Mouse (Mus musculus): ENCODE measurements around the gene Bik. TPM values are rescaled to one million over a fixed set of nuclear protein-coding genes. Genes with fewer than 3 reads are reported as not detected.

The Bik gene
- 3.2 and 4.1 TPM in 2 replicates for polyA plus RNA-seq (2014; fragmentation: Nextera tagmentation; extraction: Ambion mirVana)

DNA sequence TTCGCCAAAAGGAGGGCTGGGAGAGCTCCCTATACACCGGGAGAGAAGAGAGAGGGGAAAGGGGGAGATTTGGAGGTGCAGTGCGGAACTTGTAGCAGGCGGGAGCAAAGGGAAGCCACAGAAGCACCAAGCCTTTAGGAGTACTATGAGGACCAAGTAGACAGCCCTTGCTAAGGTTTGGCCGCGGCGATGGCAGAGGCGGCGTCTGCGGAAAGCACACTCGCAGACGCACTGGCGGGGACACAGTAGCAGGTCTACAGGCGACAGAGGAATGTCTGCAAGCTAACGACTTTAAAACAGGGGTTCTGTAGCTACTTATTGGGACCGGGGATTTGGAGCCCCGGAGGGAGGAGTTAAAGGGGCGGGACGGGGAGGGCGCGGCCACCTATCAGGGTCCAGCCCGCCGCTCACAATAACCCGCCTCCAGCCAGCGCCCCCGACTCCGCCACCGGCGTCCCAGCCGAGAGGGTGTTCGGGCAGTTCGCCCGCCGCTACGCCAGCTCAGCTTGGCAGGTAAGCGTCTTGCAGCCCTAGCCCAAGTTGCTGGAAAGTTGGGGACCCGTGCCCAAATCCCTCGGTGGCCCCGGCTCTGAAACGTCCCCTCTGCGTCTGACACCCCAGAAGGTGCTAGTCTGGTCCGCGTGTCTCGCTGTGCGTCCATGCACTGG lies at the start of gene Bik:
Gene Bik (plus strand): TSS at position 439 of the 668 bp plus-strand sequence.
- Histone ChIP-seq H3K9me3 (ENCODE audit: control insufficient read depth, low read length) (no peaks in the 10 kb centered on the region), H3K4me2 (ENCODE audit: low read depth, severe bottlenecking) (peak within 1 kb of the TSS; percentile 96), H3K27me3 (ENCODE audit: control insufficient read depth, insufficient read depth, low read length) (peaks cover 34% of the 10 kb centered on the region), H3K4me3 (ENCODE audit: low read depth, low read length) (peak within 1 kb of the TSS; percentile 50), H3K36me3 (ENCODE audit: control insufficient read depth, insufficient read depth, low read length) (no peaks in the 10 kb centered on the region), H3K9ac (ENCODE audit: low read length) (peak within 1 kb of the TSS; percentile 9; the same call in 1 of the 2 replicates), H3K4me1 (ENCODE audit: control insufficient read depth, insufficient read depth, low read length) (peaks cover 3% of the 10 kb centered on the region; the same call in 1 of the 2 replicates), H3K27ac (replicated peaks; ENCODE audit: low read depth, low read length) (no peak within 1 kb of the TSS)
- under 1% methylated on average over 45 of the region's 45 CpGs for WGBS
- DNase-seq (ENCODE audit: low spot score) (peak; percentile 74), ATAC-seq (ENCODE audit: insufficient number of reproducible peaks, low FRiP score, low TSS enrichment, low read depth) (peak; percentile 56; the same call in 1 of the 2 replicates)

DNA sequence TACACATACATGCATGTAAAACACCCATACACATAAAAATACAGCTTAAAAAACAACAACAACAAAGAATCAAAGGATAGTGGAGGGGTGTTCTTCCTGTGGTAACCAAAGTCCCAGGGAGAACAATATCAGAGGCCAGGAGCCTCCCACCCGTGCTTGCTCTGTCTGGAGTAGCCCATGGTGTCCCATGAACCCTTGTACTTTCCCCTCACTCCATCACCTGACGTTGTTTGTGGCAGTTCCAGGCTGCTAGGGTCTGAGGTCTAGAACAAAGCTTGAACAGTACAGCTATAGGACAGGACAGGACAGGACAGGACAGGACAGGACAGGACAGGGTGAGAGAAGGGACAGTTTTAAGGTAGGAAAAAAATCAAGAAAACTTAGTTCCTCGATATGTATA lies 48.6 kb upstream of the Bik start:
- H3K4me1 ChIP-seq (ENCODE audit: control insufficient read depth, insufficient read depth, low read length), result peaks cover 16% of the 10 kb centered on the region; the same call in 1 of the 2 replicates
- no peaks in the 10 kb centered on the region for H3K27me3 ChIP-seq (ENCODE audit: control insufficient read depth, insufficient read depth, low read length)
- WGBS, result 69% methylated on average over 3 of the region's 3 CpGs
- H3K27ac ChIP-seq (replicated peaks; ENCODE audit: low read depth, low read length), result no peak overlapping the region
- no peaks in the 10 kb centered on the region for H3K9me3 ChIP-seq (ENCODE audit: control insufficient read depth, low read length)
- H3K4me2 ChIP-seq (ENCODE audit: low read depth, severe bottlenecking), result no peak overlapping the region
- H3K9ac ChIP-seq (ENCODE audit: low read length), result no peak overlapping the region
- ATAC-seq (ENCODE audit: insufficient number of reproducible peaks, low FRiP score, low TSS enrichment, low read depth) (no peak), DNase-seq (ENCODE audit: low spot score) (no peak)
- H3K4me3 ChIP-seq (ENCODE audit: low read depth, low read length), result no peak overlapping the region
- no peaks in the 10 kb centered on the region for H3K36me3 ChIP-seq (ENCODE audit: control insufficient read depth, insufficient read depth, low read length)

DNA sequence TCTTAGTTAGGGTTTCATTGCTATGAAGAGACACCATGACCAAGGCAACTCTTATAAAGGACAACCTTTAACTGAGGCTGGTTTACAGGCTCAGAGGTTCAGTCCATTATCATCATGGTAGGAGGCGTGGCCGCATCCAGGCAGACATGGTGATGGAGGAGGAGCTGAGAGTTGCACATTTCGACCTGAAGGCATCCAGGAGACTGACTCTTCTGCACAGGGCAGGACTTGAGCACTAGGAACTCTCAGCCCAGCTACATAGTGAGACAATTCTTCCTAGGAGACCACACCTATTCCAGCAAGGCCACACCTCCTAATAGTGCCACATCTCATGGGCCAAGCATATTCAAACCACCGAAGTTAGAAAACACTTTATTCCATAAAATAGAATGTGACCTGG lies 46.8 kb upstream of the Bik start:
- Histone ChIP-seq H3K4me3 (ENCODE audit: low read depth, low read length) (no peak overlapping the region), H3K27me3 (ENCODE audit: control insufficient read depth, insufficient read depth, low read length) (no peaks in the 10 kb centered on the region)
- 78% methylated on average over 4 of the region's 4 CpGs for WGBS

DNA sequence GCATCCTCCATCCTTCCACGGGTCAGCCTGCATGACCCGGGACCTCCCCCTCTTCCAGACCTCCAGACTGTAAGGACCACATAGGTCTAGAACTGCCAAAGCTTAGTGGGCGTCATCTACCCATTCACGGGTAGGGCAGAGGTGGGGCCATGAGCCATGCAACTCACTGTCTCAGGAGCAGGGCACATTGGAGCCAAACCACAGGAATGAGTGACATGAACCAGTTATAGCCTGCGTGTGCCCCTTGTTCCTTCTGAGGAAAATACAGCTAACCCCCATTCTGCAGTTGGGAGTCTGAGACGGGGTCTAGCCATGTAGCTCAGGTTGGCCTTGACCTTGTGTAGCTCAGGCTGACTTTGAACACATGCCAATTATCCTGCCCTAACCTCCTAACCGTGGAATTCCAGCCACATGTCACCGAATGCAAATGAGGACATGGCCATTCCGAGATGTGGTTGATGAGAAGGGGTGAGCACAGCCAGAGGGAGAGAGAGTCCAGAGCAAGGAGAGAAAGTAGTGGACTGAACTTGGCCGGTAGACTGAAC lies 45.4 kb upstream of the Bik start:
- H3K4me2 ChIP-seq (ENCODE audit: low read depth, severe bottlenecking), result no peak overlapping the region
- no peak overlapping the region for H3K4me3 ChIP-seq (ENCODE audit: low read depth, low read length)
- H3K36me3 ChIP-seq (ENCODE audit: control insufficient read depth, insufficient read depth, low read length), result no peaks in the 10 kb centered on the region
- no peak overlapping the region for H3K9ac ChIP-seq (ENCODE audit: low read length)
- ATAC-seq (ENCODE audit: insufficient number of reproducible peaks, low FRiP score, low TSS enrichment, low read depth), result no peak
- 0 out of 2 replicates have a peak, but pooled peaks cover 2% of the 10 kb centered on the region for H3K4me1 ChIP-seq (ENCODE audit: control insufficient read depth, insufficient read depth, low read length)
- no peak overlapping the region for H3K27ac ChIP-seq (replicated peaks; ENCODE audit: low read depth, low read length)
- H3K27me3 ChIP-seq (ENCODE audit: control insufficient read depth, insufficient read depth, low read length), result no peaks in the 10 kb centered on the region
- no peaks in the 10 kb centered on the region for H3K9me3 ChIP-seq (ENCODE audit: control insufficient read depth, low read length)
- WGBS, result 67% methylated on average over 10 of the region's 10 CpGs
- DNase-seq (ENCODE audit: low spot score), result no peak

More for the DNA sequence above, 46.8 kb upstream of the Bik start:
- ATAC-seq (ENCODE audit: insufficient number of reproducible peaks, low FRiP score, low TSS enrichment, low read depth) (no peak), DNase-seq (ENCODE audit: low spot score) (no peak)
- H3K4me2 ChIP-seq (ENCODE audit: low read depth, severe bottlenecking), result no peak overlapping the region
- H3K9me3 ChIP-seq (ENCODE audit: control insufficient read depth, low read length), result no peaks in the 10 kb centered on the region
- H3K36me3 ChIP-seq (ENCODE audit: control insufficient read depth, insufficient read depth, low read length), result no peaks in the 10 kb centered on the region
- 0 out of 2 replicates have a peak, but pooled peaks cover 2% of the 10 kb centered on the region for H3K4me1 ChIP-seq (ENCODE audit: control insufficient read depth, insufficient read depth, low read length)
- no peak overlapping the region for H3K9ac ChIP-seq (ENCODE audit: low read length)
- no peak overlapping the region for H3K27ac ChIP-seq (replicated peaks; ENCODE audit: low read depth, low read length)

DNA sequence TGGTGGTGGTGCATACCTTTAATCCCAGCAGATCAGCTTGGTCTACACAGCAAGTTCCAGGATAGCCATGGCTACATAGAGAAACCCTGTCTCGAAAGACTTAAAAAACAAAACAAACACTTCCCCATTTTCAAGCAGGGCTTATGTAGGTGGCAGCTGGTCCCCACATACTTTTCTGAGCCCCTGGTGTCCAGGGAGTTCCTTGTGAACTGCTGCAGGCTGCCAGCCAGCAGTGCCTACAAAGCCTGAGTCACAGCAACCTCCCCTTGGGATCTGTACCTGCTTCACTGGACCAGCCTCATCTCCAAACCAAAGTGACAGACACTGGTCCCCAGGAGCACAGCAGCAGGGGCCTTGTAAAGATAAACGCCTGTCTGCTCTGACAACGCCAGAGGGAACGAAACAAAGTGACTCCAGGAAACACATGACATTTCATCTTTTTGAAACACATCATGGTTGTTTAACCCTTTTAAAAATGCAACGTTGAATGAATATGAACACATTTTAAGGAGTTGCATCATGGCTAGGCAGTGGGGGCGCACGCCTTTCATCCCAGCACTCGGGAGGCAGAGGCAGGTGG lies 43.9 kb upstream of the Bik start:
- Histone ChIP-seq H3K27me3 (ENCODE audit: control insufficient read depth, insufficient read depth, low read length) (no peaks in the 10 kb centered on the region), H3K9me3 (ENCODE audit: control insufficient read depth, low read length) (no peaks in the 10 kb centered on the region), H3K4me1 (ENCODE audit: control insufficient read depth, insufficient read depth, low read length) (0 out of 2 replicates have a peak, but pooled peaks cover 2% of the 10 kb centered on the region), H3K27ac (replicated peaks; ENCODE audit: low read depth, low read length) (no peak overlapping the region), H3K9ac (ENCODE audit: low read length) (no peak overlapping the region), H3K36me3 (ENCODE audit: control insufficient read depth, insufficient read depth, low read length) (no peaks in the 10 kb centered on the region), H3K4me2 (ENCODE audit: low read depth, severe bottlenecking) (no peak overlapping the region), H3K4me3 (ENCODE audit: low read depth, low read length) (no peak overlapping the region)
- no peak for DNase-seq (ENCODE audit: low spot score)
- WGBS, result 78% methylated on average over 8 of the region's 8 CpGs
- no peak for ATAC-seq (ENCODE audit: insufficient number of reproducible peaks, low FRiP score, low TSS enrichment, low read depth)

DNA sequence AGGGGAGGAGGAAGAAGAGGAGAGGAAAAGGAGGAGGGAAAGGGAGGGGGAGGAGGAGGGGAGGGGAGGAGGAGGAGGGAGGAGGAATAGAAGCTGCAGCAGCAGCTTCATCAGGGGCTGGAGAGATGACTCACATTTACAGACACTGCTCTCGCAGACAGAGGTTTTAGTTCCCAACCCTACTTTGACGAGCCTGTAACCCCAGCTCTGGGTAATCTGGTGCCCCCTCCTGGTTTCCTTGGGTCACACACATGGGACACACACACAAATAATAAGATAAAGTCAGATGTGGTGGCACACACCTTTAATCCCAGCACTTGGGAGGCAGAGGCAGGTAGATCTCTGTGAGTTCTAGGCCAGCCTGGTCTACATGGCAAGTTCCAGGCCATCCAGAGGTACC lies 43.2 kb upstream of the Bik start:
- WGBS, result 35% methylated on average over 2 of the region's 2 CpGs
- no peaks in the 10 kb centered on the region for H3K9me3 ChIP-seq (ENCODE audit: control insufficient read depth, low read length)
- 0 out of 2 replicates have a peak, but pooled peaks cover 2% of the 10 kb centered on the region for H3K4me1 ChIP-seq (ENCODE audit: control insufficient read depth, insufficient read depth, low read length)
- H3K4me2 ChIP-seq (ENCODE audit: low read depth, severe bottlenecking), result no peak overlapping the region
- H3K27ac ChIP-seq (replicated peaks; ENCODE audit: low read depth, low read length), result no peak overlapping the region
- no peaks in the 10 kb centered on the region for H3K36me3 ChIP-seq (ENCODE audit: control insufficient read depth, insufficient read depth, low read length)
- DNase-seq (ENCODE audit: low spot score) (no peak), ATAC-seq (ENCODE audit: insufficient number of reproducible peaks, low FRiP score, low TSS enrichment, low read depth) (no peak)
- no peaks in the 10 kb centered on the region for H3K27me3 ChIP-seq (ENCODE audit: control insufficient read depth, insufficient read depth, low read length)
- no peak overlapping the region for H3K9ac ChIP-seq (ENCODE audit: low read length)
- H3K4me3 ChIP-seq (ENCODE audit: low read depth, low read length), result no peak overlapping the region

DNA sequence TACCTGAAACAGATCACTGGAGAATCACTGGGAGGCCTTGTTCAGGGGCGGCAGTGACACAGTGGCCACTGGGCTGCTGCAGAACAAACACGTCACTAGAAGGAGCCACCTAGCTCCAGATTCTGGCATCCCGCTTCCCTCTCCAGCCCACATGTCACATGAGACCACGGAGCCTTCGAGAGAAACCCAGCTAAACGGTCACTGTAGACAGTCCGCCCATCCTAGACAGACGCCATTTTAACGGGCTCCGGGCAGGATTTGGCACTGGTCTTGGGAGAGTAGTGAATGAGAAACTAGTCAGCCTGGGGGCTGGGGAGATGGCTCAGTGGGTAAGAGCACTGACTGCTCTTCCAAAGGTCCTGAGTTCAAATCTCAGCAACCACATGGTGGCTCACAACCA lies 42.4 kb upstream of the Bik start:
- ATAC-seq (ENCODE audit: insufficient number of reproducible peaks, low FRiP score, low TSS enrichment, low read depth) (no peak), DNase-seq (ENCODE audit: low spot score) (no peak)
- no peaks in the 10 kb centered on the region for H3K36me3 ChIP-seq (ENCODE audit: control insufficient read depth, insufficient read depth, low read length)
- no peak overlapping the region for H3K27ac ChIP-seq (replicated peaks; ENCODE audit: low read depth, low read length)
- H3K27me3 ChIP-seq (ENCODE audit: control insufficient read depth, insufficient read depth, low read length), result no peaks in the 10 kb centered on the region
- H3K4me2 ChIP-seq (ENCODE audit: low read depth, severe bottlenecking), result no peak overlapping the region
- H3K4me1 ChIP-seq (ENCODE audit: control insufficient read depth, insufficient read depth, low read length), result 0 out of 2 replicates have a peak, but pooled peaks cover 2% of the 10 kb centered on the region
- H3K4me3 ChIP-seq (ENCODE audit: low read depth, low read length), result no peak overlapping the region
- no peaks in the 10 kb centered on the region for H3K9me3 ChIP-seq (ENCODE audit: control insufficient read depth, low read length)
- no peak overlapping the region for H3K9ac ChIP-seq (ENCODE audit: low read length)
- 92% methylated on average over 10 of the region's 10 CpGs for WGBS

DNA sequence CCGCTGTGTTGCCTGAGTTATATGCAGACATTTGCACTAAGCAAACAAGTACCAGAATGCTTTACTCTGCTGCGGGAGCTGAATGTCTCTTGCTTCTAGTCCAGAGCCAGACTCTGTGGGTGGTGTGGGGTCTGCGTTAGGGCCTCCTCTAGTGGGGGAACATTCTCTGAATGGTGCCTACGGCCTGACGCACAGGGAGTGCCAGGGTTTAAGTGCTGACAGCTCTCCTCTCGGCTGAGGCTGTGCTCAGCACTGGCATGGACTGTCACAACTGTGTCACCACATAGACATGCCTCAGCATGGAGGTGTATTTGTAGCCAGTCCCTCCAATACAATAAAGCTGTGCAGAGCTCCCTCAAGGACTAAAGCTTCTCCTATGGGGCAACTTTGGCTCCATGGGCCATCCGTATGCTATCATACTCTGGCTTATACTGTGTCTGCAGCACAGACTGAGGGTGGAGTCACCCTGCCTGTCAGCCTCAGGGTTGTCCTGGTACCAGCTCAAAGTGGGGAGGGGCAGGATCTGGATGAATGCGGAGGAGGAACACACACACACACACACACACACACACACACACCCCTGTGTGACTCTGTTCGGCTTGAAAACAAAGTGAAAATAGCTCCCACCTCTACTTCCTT lies 39.1 kb upstream of the Bik start:
- H3K27me3 ChIP-seq (ENCODE audit: control insufficient read depth, insufficient read depth, low read length), result no peaks in the 10 kb centered on the region
- H3K4me3 ChIP-seq (ENCODE audit: low read depth, low read length), result no peak overlapping the region
- no peak overlapping the region for H3K27ac ChIP-seq (replicated peaks; ENCODE audit: low read depth, low read length)
- WGBS, result 81% methylated on average over 9 of the region's 9 CpGs
- no peaks in the 10 kb centered on the region for H3K36me3 ChIP-seq (ENCODE audit: control insufficient read depth, insufficient read depth, low read length)
- no peak for DNase-seq (ENCODE audit: low spot score)
- H3K9me3 ChIP-seq (ENCODE audit: control insufficient read depth, low read length), result no peaks in the 10 kb centered on the region
- no peak for ATAC-seq (ENCODE audit: insufficient number of reproducible peaks, low FRiP score, low TSS enrichment, low read depth)
- no peak overlapping the region for H3K9ac ChIP-seq (ENCODE audit: low read length)
- H3K4me1 ChIP-seq (ENCODE audit: control insufficient read depth, insufficient read depth, low read length), result no peaks in the 10 kb centered on the region
- H3K4me2 ChIP-seq (ENCODE audit: low read depth, severe bottlenecking), result no peak overlapping the region
